Mouse (Mus musculus) cerebellum, adult 2 months (tissue): Measurements from ENCODE around the gene Nrxn1.

Experiments used
- CTCF ChIP-seq: fragments of 200-500 bp; IDR thresholded peaks from 2 replicates; pipeline ENCODE4 v1.5.1; 2011; ENCODE audit warnings: low read depth, mild to moderate bottlenecking, control low read depth, low read length, moderate library complexity, borderline replicate concordance; ENCODE audit not compliant: insufficient read depth
- POLR2A ChIP-seq: fragments of 200-500 bp; IDR thresholded peaks from 2 replicates; pipeline ENCODE4 v1.6.1; 2011; ENCODE audit warnings: low read length, control low read depth, borderline replicate concordance; ENCODE audit not compliant: insufficient read depth

DNA sequence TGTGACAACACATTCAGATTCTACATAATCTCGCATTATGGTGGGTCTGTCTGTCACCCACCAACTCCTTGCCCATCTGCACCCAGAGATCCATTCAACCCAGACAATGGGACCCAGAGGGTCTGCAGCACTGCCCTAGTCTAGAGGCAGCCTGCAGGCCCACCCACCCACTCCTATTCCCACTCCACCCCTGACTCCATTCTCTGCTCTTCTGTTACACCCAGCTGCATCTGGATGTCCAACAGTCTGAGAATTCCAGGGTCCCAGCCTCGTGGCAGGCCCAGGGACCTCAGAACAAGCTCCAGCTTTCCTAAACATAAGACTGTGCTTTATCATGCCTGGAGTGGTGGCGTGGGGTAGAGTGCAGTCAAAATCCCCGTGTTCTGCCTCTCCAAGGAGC is 820.6 kb downstream of the Nrxn1 start:
- TF ChIP-seq CTCF (no peak), POLR2A (no peak)
